Mouse (Mus musculus) monocyte, adult 2 months (primary cell): Measurements from ENCODE around the gene Dhx57.

Experiments
- DNase-seq, 2 experiments: peaks; one replicate each; pipeline ENCODE4 v3.0.0; 2022; ENCODE audit warnings: low spot score in 2 of 2, low read depth in 1 of 2

Gene Dhx57

DNA sequence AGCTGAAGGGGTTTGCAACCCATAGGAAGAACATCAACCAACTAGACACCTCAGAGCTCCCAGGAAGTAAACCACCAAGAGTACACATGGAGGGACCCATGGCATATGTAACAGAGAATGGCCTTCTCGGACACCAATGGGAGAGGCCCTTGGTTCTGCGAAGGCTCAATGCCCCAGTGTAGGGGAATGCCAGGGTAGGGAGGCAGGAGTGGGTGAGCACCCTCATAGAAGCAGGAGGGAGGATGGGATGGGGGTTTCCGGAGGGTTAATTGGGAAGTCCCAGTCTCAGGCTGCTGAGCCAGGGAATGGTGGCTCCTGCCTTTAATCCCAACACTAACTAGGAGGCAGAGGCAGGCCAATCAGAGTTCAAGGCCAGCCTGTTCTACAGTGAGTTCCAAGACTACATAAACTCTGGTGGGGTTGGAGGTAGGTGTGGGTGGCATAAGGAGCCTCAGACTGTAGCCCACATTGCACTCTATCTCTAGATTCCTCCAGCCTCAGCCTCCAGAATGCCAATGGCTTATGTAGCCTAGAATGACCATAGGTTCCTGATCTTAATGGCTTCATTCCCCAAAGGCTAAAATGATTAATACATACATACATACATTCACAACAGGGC is 91.0 kb downstream of the Dhx57 start:
- DNase-seq = no peak

DNA sequence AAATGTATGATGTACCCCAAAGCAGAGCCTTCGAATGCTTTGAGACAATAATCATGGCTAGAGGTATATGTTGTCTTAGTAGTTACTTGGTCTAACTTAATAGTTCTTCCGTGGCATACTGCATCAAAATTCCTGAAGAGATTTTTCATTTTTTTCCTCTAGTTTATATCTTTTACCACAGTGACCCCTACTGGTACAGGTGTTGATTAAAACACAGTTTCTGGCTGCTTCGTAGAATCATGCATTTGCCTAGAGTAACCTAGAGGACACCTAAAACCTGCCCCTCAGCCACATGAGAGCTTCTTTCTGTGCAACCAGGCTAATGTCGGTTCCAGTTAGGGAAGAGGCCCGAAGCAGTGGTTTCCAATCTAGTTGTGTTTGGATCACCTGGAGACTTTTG is 97.2 kb downstream of the Dhx57 start:
- DNase-seq = no peak
